Mouse (Mus musculus): ENCODE results near the gene Otub1.

GRCm38 (mm10) chr19:7204898-7205297 is 1.2 kb downstream of the Otub1 start:
- no peak for TF ChIP-seq CTCF (IDR thresholded peaks at IDR 0.05; ENCODE audit: low read depth)
- no peak for TF ChIP-seq EP300 (optimal IDR thresholded peaks at IDR 0.05)

Data from stomach, postnatal 0 days (tissue).